Mouse (Mus musculus): ENCODE results near the gene 1110051M20Rik.

The 1110051M20Rik gene

GRCm38 (mm10) chr2:91412361-91412760, 32.1 kb downstream of the 1110051M20Rik start:
- no peak for DNase-seq

- no peak for DNase-seq
These were observed 33.0 kb downstream of the 1110051M20Rik start for GRCm38 (mm10) chr2:91411473-91411872.

GRCm38 (mm10) chr2:91408031-91408430, 36.5 kb downstream of the 1110051M20Rik start:
- no peak for DNase-seq

- no peak for DNase-seq
These were observed 39.4 kb downstream of the 1110051M20Rik start for GRCm38 (mm10) chr2:91405071-91405470.

DNA sequence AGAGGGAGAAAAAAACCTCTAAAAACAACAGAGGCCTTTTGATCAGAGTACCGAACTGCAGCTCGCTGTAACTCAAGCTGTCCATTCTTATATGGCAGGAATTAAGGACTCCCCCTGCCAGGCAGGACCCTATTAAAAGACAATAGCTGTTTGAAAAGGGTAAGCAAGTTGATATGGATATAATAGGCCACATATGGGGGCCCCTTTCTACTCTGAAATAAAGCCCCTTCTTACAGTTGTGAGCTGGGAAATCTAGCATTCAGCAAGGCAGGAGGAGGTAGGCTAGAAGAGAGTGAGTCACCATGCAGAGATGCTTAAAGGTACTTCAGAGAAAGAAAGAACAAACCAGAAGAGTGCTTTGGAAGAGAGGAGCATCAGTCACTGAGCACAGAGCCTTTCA, 44.8 kb downstream of the 1110051M20Rik start:
- DNase-seq, result no peak

- DNase-seq, result no peak
These were observed 45.3 kb downstream of the 1110051M20Rik start for GRCm38 (mm10) chr2:91399168-91399567.

DNA sequence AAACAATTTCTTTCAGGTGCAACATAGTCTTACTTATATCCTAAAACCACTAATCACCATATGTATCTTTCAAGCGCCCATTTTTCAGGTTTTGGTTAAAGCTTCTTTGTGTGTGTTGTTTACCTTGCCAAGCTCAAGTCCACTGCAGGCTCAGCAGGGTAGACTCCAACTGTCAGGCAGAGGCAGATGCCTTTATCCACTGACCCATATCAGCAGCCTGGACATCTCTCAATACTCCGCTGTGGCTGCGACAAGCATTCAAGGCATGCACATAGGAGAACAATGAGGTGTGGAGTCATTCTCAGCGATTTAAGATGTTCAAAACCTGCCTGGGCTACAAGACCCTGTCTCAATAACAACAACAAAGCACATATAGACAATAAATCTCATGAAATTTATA, 50.4 kb downstream of the 1110051M20Rik start:
- peak; percentile 61 for DNase-seq

GRCm38 (mm10) chr2:91388738-91389137, 55.8 kb downstream of the 1110051M20Rik start:
- DNase-seq, result no peak

DNA sequence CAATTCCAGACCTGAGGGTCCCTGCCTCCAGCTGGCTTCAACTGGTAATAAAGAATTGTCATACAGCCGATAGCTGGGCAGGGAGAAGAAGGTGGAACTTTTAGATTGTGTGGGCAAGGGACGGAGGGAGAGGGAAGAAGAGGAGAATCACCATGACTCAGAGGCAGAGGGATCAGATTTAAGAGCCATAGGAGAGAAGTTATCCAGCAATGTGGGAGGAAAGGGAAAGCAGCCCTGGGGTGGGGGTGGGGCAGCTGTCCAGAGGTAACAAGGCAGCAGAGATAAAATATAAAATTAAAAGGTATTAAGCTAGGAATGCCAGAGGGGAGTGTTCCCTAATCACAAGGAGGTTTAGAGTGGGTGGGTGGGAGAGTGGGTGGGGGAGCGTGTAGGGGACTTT, 56.2 kb downstream of the 1110051M20Rik start:
- no peak for DNase-seq

DNA sequence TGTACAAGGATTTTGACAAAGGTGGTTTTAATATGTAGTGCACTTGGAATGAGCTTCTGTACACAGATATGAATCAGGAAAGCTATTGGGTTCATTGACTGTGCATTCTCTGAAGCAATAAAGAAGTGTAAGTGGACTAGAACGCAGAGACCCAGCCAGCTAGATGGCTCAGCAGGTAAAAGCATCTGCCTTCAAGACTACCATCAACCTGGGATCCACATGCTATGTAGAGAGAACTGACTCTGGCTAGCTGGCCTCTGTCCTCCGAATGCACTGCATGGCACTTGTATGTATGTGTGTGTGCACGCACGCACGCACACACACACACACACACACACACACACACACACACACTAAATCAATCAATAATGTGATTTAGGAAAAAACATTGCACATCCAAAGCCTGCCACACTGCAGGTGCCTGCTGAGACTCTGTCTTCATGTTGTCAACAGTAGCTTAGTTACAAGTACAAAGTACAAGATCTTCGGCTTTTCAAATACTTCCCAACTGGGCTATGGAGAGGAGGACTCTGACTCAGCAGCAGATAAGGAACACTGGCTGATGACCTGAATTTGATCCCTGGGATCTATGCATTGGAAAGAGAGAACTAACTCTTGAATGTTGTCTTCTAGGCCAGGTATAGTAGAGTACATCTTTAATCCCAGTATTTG, 57.1 kb downstream of the 1110051M20Rik start:
- DNase-seq, result no peak

GRCm38 (mm10) chr2:91386547-91387286, 57.8 kb downstream of the 1110051M20Rik start:
- DNase-seq, result no peak

GRCm38 (mm10) chr2:91383294-91383693, 61.2 kb downstream of the 1110051M20Rik start:
- DNase-seq, result peak; percentile 70

DNA sequence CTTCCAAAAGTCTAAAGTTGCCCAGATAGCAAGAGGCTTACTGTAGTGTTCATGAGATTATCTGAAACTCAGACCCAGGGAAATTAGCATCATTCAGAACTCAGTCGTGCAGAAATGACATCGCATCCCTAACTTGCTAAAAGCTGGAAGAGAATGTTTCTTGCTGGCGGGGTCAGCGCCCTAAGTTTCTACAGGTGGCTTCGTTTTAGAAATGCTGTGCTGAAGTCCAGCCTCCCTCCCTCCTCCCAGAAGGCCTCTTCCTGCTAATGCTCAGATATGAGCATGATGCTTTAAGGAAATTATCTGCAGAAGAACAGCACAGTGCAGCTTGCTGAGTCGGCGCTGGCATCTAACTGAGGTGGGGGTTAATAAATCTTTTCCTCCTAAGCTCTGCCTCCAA, 67.5 kb downstream of the 1110051M20Rik start:
- no peak for DNase-seq

DNA sequence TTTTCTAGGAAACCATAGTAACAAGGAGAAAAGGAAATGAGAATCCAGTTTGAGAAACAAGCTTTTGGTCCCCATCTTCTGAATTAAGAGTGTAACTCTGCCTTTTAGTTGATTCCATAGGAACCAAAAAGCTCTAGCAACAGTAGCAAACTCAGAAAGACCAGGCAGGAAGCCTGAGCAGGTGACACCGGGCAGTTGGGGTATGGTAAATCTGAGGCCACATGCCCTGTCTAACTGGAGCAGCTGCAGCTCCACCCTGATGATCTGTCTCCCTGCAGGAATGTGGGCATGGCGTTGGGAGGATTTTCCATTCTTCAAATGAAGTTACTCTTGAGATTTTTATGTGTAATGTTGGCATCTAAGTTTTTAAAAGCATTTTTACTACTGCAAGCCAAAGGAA, 74.2 kb downstream of the 1110051M20Rik start:
- no peak for DNase-seq

GRCm38 (mm10) chr2:91363272-91363671, 81.2 kb downstream of the 1110051M20Rik start:
- no peak for DNase-seq

DNA sequence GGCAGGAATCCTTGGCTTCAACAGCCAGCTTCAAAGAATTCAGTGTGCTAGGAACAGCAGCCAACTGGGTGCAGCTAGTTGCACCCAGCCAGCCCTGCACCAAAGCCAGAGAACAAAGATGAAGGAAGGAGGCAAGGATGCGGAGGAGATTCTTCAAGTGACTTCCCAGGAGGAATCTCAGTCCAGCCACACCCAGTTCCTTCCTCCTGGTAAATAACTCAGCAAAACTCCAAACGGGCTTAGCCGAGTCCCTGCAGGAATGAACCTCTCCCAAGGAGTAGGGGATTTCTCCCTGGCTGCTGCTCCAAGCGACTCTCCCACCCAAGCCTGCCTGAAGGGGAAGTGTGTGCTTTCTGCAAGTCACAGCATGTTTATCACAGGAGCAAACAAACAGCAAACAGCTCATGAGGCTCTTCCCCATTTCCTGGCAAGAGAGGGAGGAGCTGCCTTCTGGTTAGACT, 83.4 kb downstream of the 1110051M20Rik start:
- DNase-seq, result no peak

- no peak for DNase-seq
These were observed 88.7 kb downstream of the 1110051M20Rik start for GRCm38 (mm10) chr2:91355767-91356166.

DNA sequence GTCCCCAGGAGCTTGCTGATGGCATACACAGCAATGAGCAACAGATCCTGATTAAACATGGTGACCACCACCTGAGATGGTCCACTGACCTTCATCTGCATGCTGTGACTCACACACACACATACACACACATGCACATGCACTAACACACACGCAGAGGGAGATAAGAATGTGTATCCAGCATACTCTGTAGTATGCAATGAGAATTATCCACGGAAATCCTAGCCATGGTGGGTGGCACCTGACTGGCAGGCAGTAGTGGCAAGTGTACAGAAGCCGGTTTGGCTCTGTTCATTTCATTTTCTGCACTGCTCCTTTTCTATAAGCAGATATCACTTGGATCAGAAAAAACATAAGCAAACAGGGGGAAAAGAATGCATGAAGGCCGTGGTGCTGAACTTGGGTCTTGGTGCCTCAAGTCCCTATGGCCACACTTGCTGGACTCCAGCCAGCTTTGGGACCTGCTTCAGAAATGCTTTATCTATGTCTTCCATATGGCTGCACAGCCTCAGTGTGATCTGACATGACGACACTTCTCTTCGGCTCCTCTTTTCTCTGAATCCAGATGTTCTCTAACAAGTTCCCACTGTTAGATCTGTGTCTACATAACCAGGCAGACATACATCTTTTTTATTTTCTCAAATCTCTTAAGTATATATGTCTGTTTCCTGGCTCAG, 89.6 kb downstream of the 1110051M20Rik start:
- DNase-seq, result no peak

GRCm38 (mm10) chr2:91353854-91354253, 90.7 kb downstream of the 1110051M20Rik start:
- no peak for DNase-seq

DNA sequence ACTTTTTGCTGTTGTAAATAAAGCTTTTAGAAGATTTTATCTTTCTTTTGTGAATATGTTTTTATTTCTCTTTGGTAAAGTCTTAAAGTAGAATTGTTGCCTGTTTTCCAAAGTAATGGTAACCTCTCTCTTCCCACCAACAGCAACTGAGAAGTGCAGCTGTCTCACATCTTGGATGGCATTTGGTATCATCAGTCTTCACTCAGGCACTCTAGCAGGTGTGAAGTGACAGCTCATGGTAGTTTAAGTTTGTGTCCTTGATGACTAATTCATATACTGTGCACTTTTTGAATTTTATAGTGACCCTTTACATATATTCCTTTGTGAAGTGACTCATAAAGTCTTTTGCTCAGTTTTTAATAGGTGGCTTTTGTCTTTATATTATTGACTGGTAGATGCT, 92.7 kb downstream of the 1110051M20Rik start:
- no peak for DNase-seq

- no peak for DNase-seq
These were observed 94.5 kb downstream of the 1110051M20Rik start for GRCm38 (mm10) chr2:91349974-91350457.

- DNase-seq, result no peak
These were observed 95.6 kb downstream of the 1110051M20Rik start for GRCm38 (mm10) chr2:91348936-91349335.

DNA sequence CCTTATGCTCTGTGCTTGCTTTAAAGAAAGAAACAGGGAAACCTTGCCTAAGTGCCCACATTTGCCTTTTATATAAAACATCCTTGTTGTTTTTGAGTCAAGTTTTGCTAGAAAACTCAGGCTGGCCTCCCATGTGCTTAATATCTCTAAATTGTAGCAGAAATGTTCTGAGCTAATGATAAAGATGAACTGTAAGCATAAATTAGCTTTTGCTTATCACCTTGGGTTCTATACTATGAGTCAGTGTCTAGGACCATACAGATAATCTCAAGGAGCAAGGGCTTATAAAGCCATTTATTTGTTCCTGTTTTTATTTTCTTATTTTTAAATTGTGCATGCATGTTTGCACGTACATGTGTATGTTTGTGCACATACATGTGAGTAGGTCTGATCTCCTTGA, 98.9 kb downstream of the 1110051M20Rik start:
- no peak for DNase-seq

GRCm38 (mm10) chr2:91339591-91339990, 104.9 kb downstream of the 1110051M20Rik start:
- no peak for DNase-seq

All from cerebellum, adult 9-10 months (tissue).